Mouse (Mus musculus) heart, embryonic 14.5 days (tissue): ENCODE results near the gene Igf2r. TPM values are rescaled to one million over a fixed set of nuclear protein-coding genes. Genes with fewer than 3 reads are reported as not detected.
"Not testable (repeated sequence)": the region's sequence is repeated elsewhere in the genome, so short reads cannot be mapped to it uniquely, and the experiment has no call there.

ENCODE experiments used
- ATAC-seq: fragments of 200-750 bp; cut with Nextera tagmentation; 2 replicates; pipeline ENCODE4 v1.8.0; 2017; ENCODE audit warnings: low read depth, moderate TSS enrichment; ENCODE audit not compliant: insufficient number of reproducible peaks, insufficient read depth, low FRiP score
- H3K27ac ChIP-seq, 2 experiments: fragments of 200-500 bp in 1 of 2; fragments of 300-500 bp in 1 of 2; sonication (generic) in 1 of 2; replicated peaks in 1 of 2; 2 replicates each; pipeline ENCODE4 v1.5.1; 2012 to 2014; ENCODE audit warnings: low read depth in 2 of 2, low read length in 2 of 2, control low read depth in 1 of 2, mild to moderate bottlenecking in 1 of 2, mixed read lengths in 1 of 2; ENCODE audit not compliant: control insufficient read depth in 1 of 2, insufficient read depth in 1 of 2
- H3K27me3 ChIP-seq: fragments of 300-500 bp; sonication (generic); 2 replicates; pipeline ENCODE4 v1.6.1; 2014; ENCODE audit warnings: mild to moderate bottlenecking, low read length, control low read depth; ENCODE audit not compliant: control insufficient read depth, insufficient read depth
- H3K36me3 ChIP-seq: fragments of 300-500 bp; sonication (generic); 2 replicates; pipeline ENCODE4 v1.6.1; 2014; ENCODE audit warnings: mild to moderate bottlenecking, control low read depth, low read length, mixed read lengths; ENCODE audit not compliant: control insufficient read depth, insufficient read depth
- H3K4me1 ChIP-seq, 2 experiments: fragments of 200-500 bp in 1 of 2; fragments of 300-500 bp in 1 of 2; sonication (generic) in 1 of 2; 2 replicates each; pipeline ENCODE4 v1.6.1; 2012 to 2014; ENCODE audit warnings: low read length in 2 of 2, control low read depth in 1 of 2, mixed read lengths in 1 of 2; ENCODE audit not compliant: control insufficient read depth in 2 of 2, insufficient read depth in 2 of 2
- H3K4me2 ChIP-seq: fragments of 300-500 bp; sonication (generic); 2 replicates; pipeline ENCODE4 v1.6.1; 2014; ENCODE audit warnings: mild to moderate bottlenecking, low read length
- H3K4me3 ChIP-seq, 2 experiments: fragments of 200-500 bp in 1 of 2; fragments of 300-500 bp in 1 of 2; sonication (generic) in 1 of 2; 2 replicates each; pipeline ENCODE4 v1.5.1; 2012 to 2014; ENCODE audit warnings: low read length in 2 of 2, mild to moderate bottlenecking in 2 of 2, control low read depth in 1 of 2, low read depth in 1 of 2, moderate library complexity in 1 of 2; ENCODE audit not compliant: control insufficient read depth in 1 of 2, insufficient read depth in 1 of 2
- H3K9ac ChIP-seq: fragments of 300-500 bp; sonication (generic); 2 replicates; pipeline ENCODE4 v1.6.1; 2014; ENCODE audit warnings: mild to moderate bottlenecking, low read length
- H3K9me3 ChIP-seq: fragments of 300-500 bp; sonication (generic); 2 replicates; pipeline ENCODE4 v1.6.1; 2016; ENCODE audit warnings: low read length, control low read depth; ENCODE audit not compliant: control insufficient read depth
- WGBS: fragments of 180-500 bp; shearing (Covaris S2); extraction: QIAGEN DNeasy Blood & Tissue Kit; methylation state at CpG from one replicate; pipeline ENCODE4 v1.1.7; 2014; 5-methylcytosine and 5-hydroxymethylcytosine counted together
- polyA plus RNA-seq: library from polyadenylated mRNA; unstranded; fragments of >200 nt; fragmentation: Nextera tagmentation; extraction: Ambion mirVana; gene quantifications from 2 replicates; pipeline ENCODE4 v1.2.1, GENCODE M21; 2014

Igf2r gene
- polyA plus RNA-seq, 1 experiment from 2014 or later: 201 TPM

DNA sequence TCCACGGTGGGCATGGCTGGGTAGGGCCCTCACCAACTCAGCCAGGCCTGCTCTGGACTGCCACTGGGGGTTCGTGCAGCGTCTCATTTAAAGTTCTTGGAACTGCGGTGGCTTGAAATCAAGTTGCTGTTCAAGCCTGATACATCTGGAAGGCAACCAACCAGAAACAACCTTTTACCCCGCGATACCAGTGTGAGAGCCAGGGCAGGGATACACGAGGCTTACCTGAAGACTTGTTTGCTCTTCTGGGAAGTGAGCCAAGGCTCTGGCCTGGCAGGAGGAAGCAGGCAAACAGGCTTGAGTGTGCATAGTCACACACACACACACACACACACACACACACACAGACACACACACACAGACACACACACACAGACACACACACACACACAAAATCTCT lies 93.8 kb downstream of the Igf2r start, which contains the start of gene Slc22a1:
Gene Slc22a1, minus strand, starts transcription at position 184 of the 400 bp plus-strand sequence.
- Histone ChIP-seq H3K9ac (no peak within 1 kb of the TSS), H3K4me3 (no peak within 1 kb of the TSS), H3K27ac (no peak within 1 kb of the TSS), H3K27me3 (no peaks in the 10 kb centered on the region), H3K4me2 (no peak within 1 kb of the TSS), H3K4me1 (no peaks in the 10 kb centered on the region), H3K36me3 (peaks cover 6% of the 10 kb centered on the region), H3K9me3 (no peaks in the 10 kb centered on the region)
- no peak for ATAC-seq
- WGBS: 78% methylated on average over 7 of the region's 7 CpGs

DNA sequence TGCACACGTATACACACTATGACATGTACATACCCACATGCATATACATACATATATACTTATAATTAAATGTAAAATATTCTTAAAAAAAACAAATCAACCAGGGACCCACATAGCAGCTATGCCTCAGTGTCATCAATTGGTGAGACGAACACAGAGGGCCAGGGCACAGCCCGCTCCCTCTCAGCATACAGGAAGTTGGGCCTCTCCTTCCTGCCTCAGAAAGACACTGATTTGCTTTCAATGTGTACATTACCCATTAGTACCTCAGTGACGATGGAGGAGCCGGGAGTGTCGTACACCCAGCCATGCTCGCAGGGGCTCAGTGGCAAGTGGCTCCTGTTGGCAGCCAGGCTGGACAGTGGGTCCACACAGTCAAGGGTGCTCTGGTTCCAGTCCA lies 94.5 kb downstream of the Igf2r start:
- not testable (repeated sequence) for H3K9ac ChIP-seq, H3K27ac ChIP-seq, ATAC-seq, H3K27me3 ChIP-seq, H3K4me2 ChIP-seq, H3K9me3 ChIP-seq, H3K4me1 ChIP-seq, H3K4me3 ChIP-seq, H3K36me3 ChIP-seq
- 77% methylated on average over 7 of the region's 7 CpGs for WGBS

DNA sequence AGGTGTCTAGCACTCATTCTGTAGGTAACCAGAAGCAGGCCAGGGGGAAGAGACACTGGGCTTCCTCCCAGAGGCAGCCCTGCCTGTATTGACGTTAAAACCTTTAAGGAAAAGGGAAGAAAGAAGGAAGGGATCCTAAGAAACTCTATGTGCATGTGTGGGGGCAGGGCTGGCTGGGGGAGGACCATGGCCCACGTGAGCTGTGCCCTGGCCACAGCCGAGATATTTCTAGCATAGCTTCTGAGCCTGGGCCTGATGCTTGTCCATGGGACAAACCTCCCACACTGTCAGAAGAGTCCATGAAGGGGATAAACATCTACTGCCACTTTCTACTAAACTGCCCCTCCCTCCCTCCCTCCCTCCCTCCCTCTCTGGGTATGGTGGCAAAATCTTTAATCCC lies 95.6 kb downstream of the Igf2r start:
- no peak overlapping the region for H3K27ac ChIP-seq
- H3K4me2 ChIP-seq: no peak overlapping the region
- no peaks in the 10 kb centered on the region for H3K27me3 ChIP-seq
- H3K4me1 ChIP-seq: peaks cover 12 to 13% of the 10 kb centered on the region in 2 experiments
- ATAC-seq: no peak
- no peaks in the 10 kb centered on the region for H3K9me3 ChIP-seq
- no peaks in the 10 kb centered on the region for H3K36me3 ChIP-seq
- no peak overlapping the region for H3K9ac ChIP-seq
- WGBS: 32% methylated on average over 3 of the region's 3 CpGs
- no peak overlapping the region for H3K4me3 ChIP-seq

DNA sequence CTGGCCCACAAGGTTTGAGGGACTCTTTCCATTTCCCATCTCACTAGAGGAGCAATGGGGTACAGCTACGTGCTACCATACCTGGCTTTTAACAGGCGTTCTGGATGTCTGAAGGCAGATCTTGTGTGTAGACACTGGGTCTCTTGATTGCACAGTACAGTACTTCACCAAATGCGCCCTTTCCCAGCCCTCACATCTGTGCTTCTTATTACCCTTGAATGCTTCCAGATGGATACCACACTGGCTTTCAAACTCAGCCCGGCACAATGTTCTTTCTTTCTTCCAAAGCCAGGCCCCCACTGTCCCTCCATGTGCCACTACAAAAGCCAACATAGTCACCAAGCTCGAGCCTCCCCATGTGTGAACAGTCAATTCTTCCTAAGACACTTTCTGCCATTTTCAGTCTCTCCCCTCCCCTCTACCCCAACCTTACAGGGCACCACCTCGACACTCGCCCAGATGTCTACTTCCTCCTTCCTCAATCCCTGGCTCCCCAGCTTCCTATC lies 97.1 kb downstream of the Igf2r start:
- ATAC-seq: no peak
- no peaks in the 10 kb centered on the region for H3K27me3 ChIP-seq
- peaks cover 18 to 22% of the 10 kb centered on the region in 2 experiments for H3K4me1 ChIP-seq
- H3K27ac ChIP-seq: no peak overlapping the region
- H3K4me3 ChIP-seq: no peak overlapping the region
- no peaks in the 10 kb centered on the region for H3K36me3 ChIP-seq
- no peak overlapping the region for H3K4me2 ChIP-seq
- WGBS: 77% methylated on average over 7 of the region's 7 CpGs
- no peak overlapping the region for H3K9ac ChIP-seq
- no peaks in the 10 kb centered on the region for H3K9me3 ChIP-seq

DNA sequence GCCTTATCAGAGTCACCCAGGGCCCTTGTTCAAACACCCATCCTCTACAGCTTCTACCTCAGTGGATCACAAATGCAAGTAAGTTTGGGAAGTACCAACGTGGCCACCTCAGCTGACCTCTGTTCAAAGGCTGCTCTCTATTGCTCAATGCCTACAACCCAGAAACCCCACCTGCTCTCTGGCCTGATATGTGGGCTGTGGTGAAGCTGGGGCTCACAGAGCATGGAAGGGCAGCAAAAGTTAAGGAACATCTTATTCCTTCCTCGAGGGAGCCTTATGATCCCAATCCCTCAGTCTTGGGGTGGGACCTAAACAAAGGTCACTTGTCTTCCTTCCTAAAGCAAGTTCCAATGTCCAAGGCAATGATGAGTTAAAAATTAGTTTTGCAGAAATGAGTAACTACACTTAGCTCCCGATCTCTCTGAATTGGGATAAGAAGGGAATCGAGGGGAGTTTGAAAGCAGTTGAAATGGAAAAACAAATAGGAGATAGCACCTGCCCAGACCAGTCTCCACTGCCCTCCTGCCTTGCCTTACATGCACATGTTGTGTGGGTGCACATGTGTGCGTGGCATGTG lies 98.3 kb downstream of the Igf2r start:
- Histone ChIP-seq H3K27me3 (no peaks in the 10 kb centered on the region), H3K4me3 (no peak overlapping the region), H3K4me2 (no peak overlapping the region), H3K36me3 (no peaks in the 10 kb centered on the region), H3K27ac (no peak overlapping the region), H3K4me1 (peaks cover 18 to 22% of the 10 kb centered on the region in 2 experiments), H3K9ac (no peak overlapping the region), H3K9me3 (no peaks in the 10 kb centered on the region)
- WGBS: 84% methylated on average over 5 of the region's 5 CpGs
- no peak for ATAC-seq

DNA sequence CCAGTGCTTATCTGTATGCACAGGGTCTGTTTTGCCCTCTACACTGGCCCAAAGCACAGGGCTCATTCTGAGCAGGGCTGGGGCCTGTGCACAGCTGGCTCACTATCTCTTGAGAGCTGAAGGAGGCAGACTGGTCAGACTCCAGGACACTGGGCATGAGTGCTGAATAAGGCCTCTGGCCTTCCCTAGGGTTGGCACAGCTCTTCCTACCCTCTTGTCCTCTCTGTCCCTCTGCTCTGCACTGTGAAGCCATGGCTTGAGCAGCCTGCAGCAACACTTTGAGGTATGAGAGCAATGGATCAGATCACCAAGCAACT lies 100.1 kb downstream of the Igf2r start:
- Histone ChIP-seq H3K27ac (peak overlapping the region; percentile 26 to 75), H3K36me3 (no peaks in the 10 kb centered on the region), H3K4me2 (peak overlapping the region; percentile 8; the same call in 1 of the 2 replicates), H3K9ac (no peak overlapping the region; the same call in 1 of the 2 replicates), H3K4me1 (peaks cover 19 to 22% of the 10 kb centered on the region in 2 experiments), H3K27me3 (no peaks in the 10 kb centered on the region), H3K4me3 (no peak overlapping the region), H3K9me3 (no peaks in the 10 kb centered on the region)
- ATAC-seq: peak; percentile 71; the same call in 1 of the 2 replicates

DNA sequence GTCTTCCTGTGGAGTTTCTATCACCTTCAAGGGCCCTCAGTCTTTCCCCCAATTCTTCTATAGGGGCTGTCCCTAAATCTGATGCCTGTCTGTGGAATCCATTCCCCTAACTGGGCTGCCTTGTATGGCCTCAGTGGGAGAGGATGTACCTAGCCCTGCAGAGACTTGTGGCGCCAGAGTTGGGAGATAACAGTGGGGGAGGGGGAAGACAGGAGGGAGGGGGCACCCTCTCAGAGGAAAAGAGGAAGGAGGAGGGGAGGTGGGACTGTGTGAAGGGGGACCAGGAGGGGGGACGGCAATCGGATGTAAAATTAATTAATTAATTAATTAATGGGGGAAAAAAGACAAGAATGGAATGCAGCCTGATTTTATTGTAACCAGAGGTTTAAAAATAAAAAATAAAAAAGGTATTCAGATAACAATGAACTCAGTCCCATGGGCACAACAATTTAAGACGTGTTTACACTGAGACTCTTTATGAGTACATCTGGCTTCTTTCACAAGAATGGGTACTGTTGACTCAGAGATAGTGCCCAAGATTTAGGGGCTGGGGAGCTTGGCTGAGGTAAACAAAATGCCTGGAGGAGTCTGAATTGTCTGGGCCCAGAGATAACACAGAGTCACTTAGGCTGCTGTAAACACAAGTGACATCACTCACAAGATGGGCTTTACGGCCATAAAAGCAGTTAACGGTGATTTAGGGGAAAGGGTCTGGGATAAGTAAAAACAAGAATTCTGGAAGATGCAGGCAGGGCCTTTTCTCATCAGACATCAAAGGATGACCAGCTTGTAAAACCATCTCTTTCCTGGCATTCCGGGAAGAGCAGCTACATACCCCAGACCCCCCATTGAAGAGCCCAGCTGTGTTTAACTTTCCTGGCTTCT lies 100.7 kb downstream of the Igf2r start:
- Histone ChIP-seq H3K9ac (no peak overlapping the region), H3K36me3 (no peaks in the 10 kb centered on the region), H3K4me3 (no peak overlapping the region), H3K9me3 (no peaks in the 10 kb centered on the region), H3K4me1 (peaks cover 24 to 28% of the 10 kb centered on the region in 2 experiments), H3K27me3 (no peaks in the 10 kb centered on the region), H3K27ac (peak overlapping the region; percentile 26 to 75), H3K4me2 (peak overlapping the region; percentile 8; the same call in 1 of the 2 replicates)
- 0 out of 2 replicates have a peak, but pooled peaks have one; percentile 36 for ATAC-seq
- 16% methylated on average over 7 of the region's 7 CpGs for WGBS
